Mouse (Mus musculus) T-helper 2 cell (primary cell): ENCODE measurements around the gene Gm6899.

ENCODE experiments used
- in situ Hi-C: fragments of 300-600 bp; cut with MboI, MseI; formaldehyde crosslinking; loops from one replicate; pipeline ENCODE4 v1.15.1; 2025; ENCODE audit warnings: high pct_unique_total_duplicates

Gene Gm6899

GRCm38 (mm10) chr11:26642141-26642540, 49.1 kb downstream of the Gm6899 start:
- in situ Hi-C loops: no loop called here
